Mouse (Mus musculus) bone marrow macrophage, adult 2 months (primary cell): ENCODE data around the gene Gabrr3. TPM values are rescaled to one million over a fixed set of nuclear protein-coding genes. Genes with fewer than 3 reads are reported as not detected.
A peak's percentile ranks its signal among the peaks of the same experiment; 100 is the strongest.

Experiments used
- H3K27ac ChIP-seq: 2 replicates; pipeline ENCODE4 v1.5.1; 2012; ENCODE audit warnings: low read depth, low read length; ENCODE audit not compliant: insufficient read depth
- H3K4me1 ChIP-seq: 2 replicates; pipeline ENCODE4 v1.6.1; 2012; ENCODE audit warnings: low read length; ENCODE audit not compliant: control insufficient read depth, insufficient read depth
- H3K4me3 ChIP-seq: 2 replicates; pipeline ENCODE4 v1.5.1; 2012; ENCODE audit warnings: mild to moderate bottlenecking, low read length, moderate library complexity; ENCODE audit not compliant: insufficient read depth
- CTCF ChIP-seq: IDR thresholded peaks from 2 replicates; pipeline ENCODE4 v1.5.1; 2012; ENCODE audit warnings: low read depth, mild to moderate bottlenecking, low read length, moderate library complexity
- POLR2A ChIP-seq: IDR thresholded peaks from 2 replicates; pipeline ENCODE4 v1.6.1; 2012; ENCODE audit warnings: mild to moderate bottlenecking, low read depth, low read length, borderline replicate concordance
- polyA plus RNA-seq: library from polyadenylated mRNA; stranded (reverse); fragments of >200 nt; gene quantifications from 2 replicates; pipeline ENCODE4 v1.2.4, GENCODE M21; 2012; ENCODE audit not compliant: missing spikeins, insufficient read depth, insufficient read length

Gene Gabrr3
- polyA plus RNA-seq, 1 experiment, result not detected

GRCm38 (mm10) chr16:59463567-59463966, 56.4 kb downstream of the Gabrr3 start:
- TF ChIP-seq POLR2A, result no peak
- no peaks in the 10 kb centered on the region; the same call in 1 of the 2 replicates for H3K4me1 ChIP-seq
- H3K27ac ChIP-seq, result no peak overlapping the region
- no peak overlapping the region for H3K4me3 ChIP-seq

DNA sequence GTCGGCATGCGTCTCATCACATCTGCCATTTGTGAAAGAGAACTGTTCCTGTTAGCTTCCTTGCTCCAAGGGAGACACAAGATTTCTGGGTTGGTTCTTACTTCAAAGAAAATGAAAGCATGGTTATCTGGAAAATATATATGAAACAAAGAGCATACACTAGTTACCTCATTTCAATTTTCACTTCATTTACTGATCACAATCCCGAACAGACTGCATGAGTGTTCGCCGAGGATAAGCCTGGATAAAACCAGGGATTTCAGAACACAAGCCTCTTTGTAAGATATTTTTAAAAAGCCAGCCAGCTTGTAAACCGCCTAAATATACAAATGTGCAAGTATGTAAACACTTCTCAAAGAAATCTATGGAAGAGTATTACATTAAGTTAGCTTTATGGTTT, 56.8 kb downstream of the Gabrr3 start:
- TF ChIP-seq CTCF, result no peak
- TF ChIP-seq POLR2A, result no peak
- Histone ChIP-seq H3K4me3 (no peak overlapping the region), H3K27ac (no peak overlapping the region), H3K4me1 (no peaks in the 10 kb centered on the region; the same call in 1 of the 2 replicates)

DNA sequence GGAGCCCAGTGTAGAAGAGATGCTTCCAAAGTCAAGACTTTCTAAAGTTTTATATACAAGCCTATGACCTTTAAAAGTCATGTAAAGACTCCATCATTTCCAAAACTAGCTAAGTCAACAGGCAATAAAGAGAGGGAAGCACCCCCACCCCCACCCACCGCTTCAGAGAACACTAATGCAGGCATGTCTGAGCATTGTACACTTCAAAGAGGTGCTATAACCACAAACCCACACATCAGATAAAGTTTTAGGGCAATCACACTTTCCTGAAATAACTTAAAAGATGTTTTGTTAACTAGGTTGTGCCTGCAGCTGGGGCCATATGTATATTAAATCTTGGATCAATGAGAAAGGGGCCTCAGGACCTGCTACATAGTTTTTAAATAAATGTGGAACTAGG, 62.7 kb downstream of the Gabrr3 start:
- Histone ChIP-seq H3K4me3 (no peak overlapping the region), H3K4me1 (peaks cover 7% of the 10 kb centered on the region), H3K27ac (no peak overlapping the region)
- TF ChIP-seq POLR2A, result no peak
- TF ChIP-seq CTCF, result no peak

GRCm38 (mm10) chr16:59471637-59472278, 64.6 kb downstream of the Gabrr3 start, which contains the start of gene Riox2:
TSS of gene Riox2 (plus strand) at chr16:59471775.
- Histone ChIP-seq H3K27ac (peak within 1 kb of the TSS; percentile 51), H3K4me3 (peak within 1 kb of the TSS; percentile 99), H3K4me1 (peaks cover 7% of the 10 kb centered on the region)
- TF ChIP-seq POLR2A, result no peak
- no peak for TF ChIP-seq CTCF

GRCm38 (mm10) chr16:59472546-59472945, 65.4 kb downstream of the Gabrr3 start:
- peaks cover 7% of the 10 kb centered on the region for H3K4me1 ChIP-seq
- peak overlapping the region; percentile 99 for H3K4me3 ChIP-seq
- H3K27ac ChIP-seq, result no peak overlapping the region
- no peak for TF ChIP-seq POLR2A
- no peak for TF ChIP-seq CTCF

DNA sequence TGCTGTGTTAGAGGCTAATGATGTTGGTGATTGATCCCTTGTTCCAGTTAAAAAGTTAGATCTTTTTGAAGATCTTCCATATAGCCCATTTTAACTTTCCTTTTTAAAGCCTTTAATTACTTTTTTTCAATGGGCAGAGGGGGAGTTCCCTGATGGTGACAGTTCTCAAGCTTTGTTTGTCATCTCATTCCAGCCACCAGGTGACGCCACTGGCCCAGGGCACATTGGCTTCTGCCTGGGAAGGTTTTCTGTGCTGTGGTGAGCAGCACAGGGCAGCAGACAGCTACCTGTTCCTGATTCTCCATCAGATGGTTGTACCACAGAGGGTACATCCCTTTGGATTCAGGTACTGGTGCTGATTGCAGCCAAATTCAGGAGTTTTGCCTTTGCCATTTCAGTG, 67.7 kb downstream of the Gabrr3 start:
- peaks cover 7% of the 10 kb centered on the region for H3K4me1 ChIP-seq
- no peak overlapping the region for H3K27ac ChIP-seq
- peak; percentile 86 for TF ChIP-seq CTCF
- TF ChIP-seq POLR2A, result no peak
- H3K4me3 ChIP-seq, result no peak overlapping the region

- no peak overlapping the region for H3K27ac ChIP-seq
- H3K4me3 ChIP-seq, result no peak overlapping the region
- H3K4me1 ChIP-seq, result peaks cover 7% of the 10 kb centered on the region
- TF ChIP-seq POLR2A (no peak), CTCF (no peak)
Observed at GRCm38 (mm10) chr16:59477955-59478354, 70.8 kb downstream of the Gabrr3 start.

DNA sequence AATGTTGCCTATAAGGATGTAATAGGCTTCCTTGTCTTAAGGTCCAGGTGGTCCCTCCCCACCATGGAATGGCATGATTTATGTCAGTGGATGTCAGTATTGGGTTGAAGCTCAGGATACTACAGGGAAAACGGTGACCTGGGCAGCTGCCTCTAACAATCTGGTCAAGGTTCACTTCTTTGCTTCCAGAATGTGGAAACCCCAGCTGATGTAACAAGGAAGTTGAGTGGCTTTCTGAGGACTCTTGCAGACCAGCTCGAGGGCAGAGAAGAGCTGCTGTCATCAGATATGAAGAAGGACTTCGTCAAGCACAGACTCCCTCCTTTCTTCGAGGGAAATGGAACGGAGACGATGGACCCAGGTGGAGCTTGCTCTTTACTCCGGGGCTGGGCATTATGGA, 80.1 kb downstream of the Gabrr3 start:
- H3K4me3 ChIP-seq, result no peak overlapping the region
- no peak for TF ChIP-seq CTCF
- TF ChIP-seq POLR2A, result no peak
- no peaks in the 10 kb centered on the region for H3K4me1 ChIP-seq
- no peak overlapping the region for H3K27ac ChIP-seq

DNA sequence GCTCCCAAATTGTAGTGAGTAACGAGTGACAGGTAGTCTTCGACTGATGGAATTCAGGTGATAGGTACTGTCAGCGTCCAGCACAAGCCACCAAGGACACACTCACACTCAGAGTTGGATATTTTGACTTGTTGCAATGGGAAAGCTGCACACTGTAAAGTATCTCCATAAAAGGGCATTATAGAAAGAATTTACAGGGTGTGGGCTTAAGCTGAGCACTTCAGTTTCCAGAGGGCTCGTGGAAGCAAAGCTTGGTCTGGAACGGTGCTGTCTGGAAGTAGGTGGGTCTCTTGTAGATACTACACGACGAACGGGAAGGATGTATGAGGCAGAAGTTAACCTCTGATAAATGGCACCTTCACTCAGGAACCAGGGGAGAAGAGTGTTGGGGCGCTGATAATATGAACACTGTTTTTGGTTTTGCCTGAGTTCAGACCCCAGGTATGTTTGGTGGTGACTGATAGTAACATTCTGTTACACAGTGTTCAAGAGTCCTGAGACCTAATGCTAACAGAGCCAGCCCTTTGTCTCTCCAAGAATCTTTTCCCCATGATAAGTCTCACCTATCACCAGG, 80.9 kb downstream of the Gabrr3 start:
- Histone ChIP-seq H3K4me3 (no peak overlapping the region), H3K27ac (no peak overlapping the region)
- TF ChIP-seq CTCF (no peak), POLR2A (no peak)

GRCm38 (mm10) chr16:59493199-59493598, 86.1 kb downstream of the Gabrr3 start:
- no peak for TF ChIP-seq POLR2A
- no peak for TF ChIP-seq CTCF
- Histone ChIP-seq H3K4me1 (no peaks in the 10 kb centered on the region), H3K27ac (no peak overlapping the region), H3K4me3 (no peak overlapping the region)

More for the DNA sequence above, 80.9 kb downstream of the Gabrr3 start:
- H3K4me1 ChIP-seq, result no peaks in the 10 kb centered on the region

GRCm38 (mm10) chr16:59497947-59498346, 90.8 kb downstream of the Gabrr3 start:
- peaks cover 8% of the 10 kb centered on the region for H3K4me1 ChIP-seq
- no peak overlapping the region for H3K4me3 ChIP-seq
- H3K27ac ChIP-seq, result no peak overlapping the region
- TF ChIP-seq POLR2A (no peak), CTCF (no peak)
